Mouse (Mus musculus) liver, embryonic 14.5 days (tissue): ENCODE results near the gene Sh2d3c. TPM values are rescaled to one million over a fixed set of nuclear protein-coding genes. Genes with fewer than 3 reads are reported as not detected.

ENCODE experiments used
- ATAC-seq: fragments of 200-750 bp; cut with Nextera tagmentation; 2 replicates; pipeline ENCODE4 v1.8.0; 2017; ENCODE audit warnings: moderate number of reproducible peaks, mild to moderate bottlenecking, moderate library complexity; ENCODE audit not compliant: insufficient read depth
- DNase-seq, 3 experiments: peaks; one replicate each; pipeline ENCODE4 v3.0.0-alpha.2; 2012 to 2013; ENCODE audit warnings: low read depth in 3 of 3, low spot score in 3 of 3
- H3K27ac ChIP-seq: fragments of 300-500 bp; sonication (generic); 2 replicates; pipeline ENCODE4 v1.5.1; 2014; ENCODE audit warnings: moderate library complexity, mild to moderate bottlenecking, control low read depth, inconsistent platforms
- H3K27me3 ChIP-seq: fragments of 300-500 bp; sonication (generic); 2 replicates; pipeline ENCODE4 v1.6.1; 2014; ENCODE audit warnings: mild to moderate bottlenecking, low read length, moderate library complexity; ENCODE audit not compliant: control insufficient read depth, insufficient read depth
- H3K36me3 ChIP-seq: fragments of 300-500 bp; sonication (generic); replicated peaks from 2 replicates; pipeline ENCODE4 v1.6.1; 2014; ENCODE audit warnings: low read depth; ENCODE audit not compliant: control insufficient read depth, insufficient read depth
- H3K4me1 ChIP-seq, 2 experiments: fragments of 200-500 bp in 1 of 2; fragments of 300-500 bp in 1 of 2; sonication (generic) in 1 of 2; replicated peaks; 2 replicates each; pipeline ENCODE4 v1.6.1; 2012 to 2014; ENCODE audit warnings: antibody characterized with exemption in 1 of 2, inconsistent platforms in 1 of 2, low read length in 1 of 2; ENCODE audit not compliant: control insufficient read depth in 2 of 2, insufficient read depth in 2 of 2
- H3K4me2 ChIP-seq: fragments of 300-500 bp; sonication (generic); 2 replicates; pipeline ENCODE4 v1.6.1; 2014; ENCODE audit warnings: low read depth, mild to moderate bottlenecking, control low read depth, moderate library complexity
- H3K4me3 ChIP-seq, 2 experiments: fragments of 200-500 bp in 1 of 2; fragments of 300-500 bp in 1 of 2; sonication (generic) in 1 of 2; 2 replicates each; pipeline ENCODE4 v1.5.1; 2012 to 2014; ENCODE audit warnings: low read depth in 2 of 2, low read length in 2 of 2, mild to moderate bottlenecking in 2 of 2, control low read depth in 1 of 2, inconsistent platforms in 1 of 2, moderate library complexity in 1 of 2; ENCODE audit not compliant: insufficient read depth in 1 of 2
- H3K9ac ChIP-seq: fragments of 300-500 bp; sonication (generic); replicated peaks from 2 replicates; pipeline ENCODE4 v1.6.1; 2014; ENCODE audit warnings: mild to moderate bottlenecking, control low read depth, moderate library complexity
- H3K9me3 ChIP-seq: fragments of 300-500 bp; sonication (generic); 2 replicates; pipeline ENCODE4 v1.6.1; 2016; ENCODE audit warnings: low read length, mixed read lengths; ENCODE audit not compliant: control insufficient read depth
- CTCF ChIP-seq: IDR thresholded peaks from 2 replicates; pipeline ENCODE4 v1.5.1; 2016; ENCODE audit warnings: antibody characterized with exemption, low read depth, control low read depth
- EP300 ChIP-seq: IDR thresholded peaks from 2 replicates; pipeline ENCODE4 v1.6.1; 2016; ENCODE audit warnings: antibody characterized with exemption, low read depth
- WGBS: fragments of 180-500 bp; shearing (Covaris S2); extraction: QIAGEN DNeasy Blood & Tissue Kit; methylation state at CpG from one replicate; pipeline ENCODE4 v1.1.7; 2014; ENCODE audit not compliant: insufficient replicate concordance; 5-methylcytosine and 5-hydroxymethylcytosine counted together
- polyA plus RNA-seq, 2 experiments: library from polyadenylated mRNA; depleted of rRNA in 1 of 2; stranded (reverse) in 1 of 2; unstranded in 1 of 2; fragments of >200 nt; fragmentation: Nextera tagmentation in 1 of 2; extraction: Ambion mirVana in 1 of 2; gene quantifications; 2 replicates each; pipeline versions ENCODE4 v1.2.1 to v1.2.3; 2012 to 2014

Gene Sh2d3c
- polyA plus RNA-seq, 2 experiments, result 3.5 to 4.7 TPM

DNA sequence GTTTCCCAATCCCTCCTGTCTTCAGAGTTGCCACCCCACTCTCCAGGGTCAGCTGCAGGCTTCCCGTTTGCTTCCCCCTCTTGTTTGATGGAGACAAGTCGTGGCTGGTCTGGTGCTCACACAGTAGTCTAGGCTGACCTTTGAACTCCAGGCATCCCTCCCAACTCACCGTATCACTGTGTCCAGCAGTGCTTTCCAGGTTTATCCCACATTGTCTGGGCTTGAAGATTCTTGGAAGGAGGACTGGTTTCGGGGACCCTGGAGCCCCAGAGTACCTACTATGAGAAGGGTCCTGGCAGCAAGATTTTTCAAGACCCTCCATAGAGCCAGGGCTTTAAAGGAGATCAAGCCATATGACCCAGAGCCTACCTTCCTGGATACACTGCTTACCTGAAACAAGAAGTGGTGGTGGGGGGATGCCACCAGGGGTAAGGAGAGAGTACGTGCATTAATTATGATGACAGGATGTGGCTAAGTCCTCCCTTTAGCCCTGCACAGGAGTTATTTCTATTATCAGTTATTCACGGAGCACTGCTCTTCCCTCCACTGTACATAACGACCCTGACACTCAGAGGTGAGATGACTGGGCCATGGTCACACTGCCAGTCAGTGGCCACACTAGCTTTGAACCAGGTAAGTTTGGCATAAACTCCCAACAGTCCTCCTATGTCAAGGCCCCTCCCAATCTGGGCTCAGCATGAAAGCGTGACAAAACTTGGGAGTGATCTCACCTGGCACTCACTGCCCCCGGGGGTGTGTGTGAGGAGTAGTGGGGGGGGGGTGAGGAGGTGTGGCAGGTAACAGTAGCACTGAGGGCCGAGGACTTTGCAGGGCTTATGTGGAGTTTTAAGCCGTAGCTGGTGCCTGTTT lies 6.5 kb upstream of the Sh2d3c start:
- Histone ChIP-seq H3K9ac (no peak overlapping the region; the same call in 1 of the 2 replicates), H3K27ac (peak overlapping the region; percentile 18; the same call in 1 of the 2 replicates), H3K4me1 (peaks cover 12 to 23% of the 10 kb centered on the region in 2 experiments), H3K27me3 (no peaks in the 10 kb centered on the region), H3K4me2 (peak overlapping the region; percentile 72), H3K36me3 (peaks cover 14% of the 10 kb centered on the region), H3K4me3 (no peak overlapping the region; a peak in 1 of 4 replicates), H3K9me3 (no peaks in the 10 kb centered on the region)
- no peak for TF ChIP-seq EP300
- no peak for TF ChIP-seq CTCF
- DNase-seq (no peak), ATAC-seq (no peak)
- 30% methylated on average over 11 of the region's 11 CpGs for WGBS

DNA sequence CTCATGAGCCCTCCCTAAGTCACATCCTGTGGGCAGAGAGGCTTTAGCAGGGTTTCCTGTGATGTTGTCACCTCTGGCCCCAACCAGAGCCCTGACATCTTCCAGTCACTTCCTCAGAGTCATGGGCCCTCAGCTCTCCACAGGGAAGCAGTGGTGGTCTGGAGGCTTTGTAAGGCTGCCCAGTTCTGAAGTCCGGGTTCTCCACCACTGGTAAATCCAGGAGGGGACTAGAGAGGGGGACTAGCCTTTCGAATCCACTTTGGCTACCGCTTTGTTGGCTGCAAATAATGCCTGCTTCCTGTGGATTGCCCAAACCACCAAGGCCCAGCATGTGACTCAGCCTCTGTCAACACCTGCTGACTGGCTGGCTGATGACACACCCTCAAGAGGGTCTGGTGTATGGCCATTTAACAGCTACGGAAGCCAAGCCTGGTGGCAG lies 5.8 kb upstream of the Sh2d3c start:
- Histone ChIP-seq H3K36me3 (peaks cover 7% of the 10 kb centered on the region), H3K27ac (0 out of 2 replicates have a peak overlapping the region, but pooled peaks have one; percentile 46), H3K4me3 (no peak overlapping the region), H3K9ac (no peak overlapping the region), H3K4me1 (peaks cover 12 to 23% of the 10 kb centered on the region in 2 experiments), H3K4me2 (no peak overlapping the region), H3K9me3 (no peaks in the 10 kb centered on the region), H3K27me3 (no peaks in the 10 kb centered on the region)
- 17% methylated on average over 4 of the region's 4 CpGs for WGBS
- TF ChIP-seq CTCF, result no peak
- TF ChIP-seq EP300, result no peak
- DNase-seq (no peak), ATAC-seq (no peak)

DNA sequence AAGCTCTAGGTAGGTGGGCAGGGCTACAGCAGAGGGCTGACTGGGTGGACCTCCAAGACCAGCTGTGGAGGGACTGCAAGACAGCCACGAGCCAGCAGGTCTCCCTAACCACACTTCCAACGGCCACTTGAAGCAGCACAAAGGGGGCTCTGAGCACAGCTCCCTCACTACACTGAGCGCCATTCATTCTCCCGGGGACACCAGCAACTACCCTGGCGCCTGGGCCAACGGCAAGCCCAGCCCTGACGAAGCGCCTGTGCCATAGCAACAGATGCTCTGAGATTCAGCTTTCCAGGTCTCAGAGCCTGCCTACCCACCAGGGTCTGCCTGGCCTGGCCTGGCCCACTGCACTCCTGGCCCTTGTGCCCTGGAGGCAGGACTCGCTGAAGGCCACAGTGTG lies 2.1 kb upstream of the Sh2d3c start:
- Histone ChIP-seq H3K9me3 (no peaks in the 10 kb centered on the region), H3K9ac (no peak overlapping the region), H3K4me1 (peaks cover 3 to 21% of the 10 kb centered on the region in 2 experiments; a peak in 3 of 4 replicates), H3K36me3 (no peaks in the 10 kb centered on the region), H3K27ac (no peak overlapping the region), H3K4me3 (no peak overlapping the region), H3K27me3 (no peaks in the 10 kb centered on the region), H3K4me2 (no peak overlapping the region)
- no peak for DNase-seq
- WGBS, result 42% methylated on average over 9 of the region's 9 CpGs
- no peak for ATAC-seq
- TF ChIP-seq CTCF, result no peak
- TF ChIP-seq EP300, result no peak

DNA sequence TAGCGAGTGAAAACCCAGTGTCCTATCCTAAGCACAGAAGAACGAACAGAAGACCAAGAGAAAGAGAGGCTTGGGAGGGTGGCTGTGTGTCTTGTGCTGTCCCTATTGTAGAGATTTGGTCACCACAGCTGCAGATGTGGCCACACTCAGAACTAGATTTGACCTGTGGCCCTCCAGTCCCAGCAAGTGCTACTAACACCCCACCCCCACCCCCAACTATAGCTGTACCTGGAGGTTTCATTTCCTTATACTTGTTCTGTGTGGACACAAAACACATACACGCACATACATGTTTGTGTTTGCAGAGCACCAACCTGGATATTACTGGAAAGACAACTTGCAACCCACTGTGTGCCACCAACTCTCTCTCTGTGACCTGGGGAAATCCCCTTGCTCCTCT lies 802 bp upstream of the Sh2d3c start:
- DNase-seq, result no peak
- no peak for ATAC-seq
- no peaks in the 10 kb centered on the region for H3K36me3 ChIP-seq
- H3K27ac ChIP-seq, result no peak overlapping the region
- H3K9ac ChIP-seq, result no peak overlapping the region
- 60% methylated on average over 3 of the region's 3 CpGs for WGBS
- H3K4me1 ChIP-seq, result peaks cover 0 to 9% of the 10 kb centered on the region in 2 experiments; a peak in 3 of 4 replicates
- H3K9me3 ChIP-seq, result no peaks in the 10 kb centered on the region
- no peak overlapping the region for H3K4me2 ChIP-seq
- H3K27me3 ChIP-seq, result no peaks in the 10 kb centered on the region
- no peak for TF ChIP-seq CTCF
- no peak for TF ChIP-seq EP300
- no peak overlapping the region for H3K4me3 ChIP-seq

DNA sequence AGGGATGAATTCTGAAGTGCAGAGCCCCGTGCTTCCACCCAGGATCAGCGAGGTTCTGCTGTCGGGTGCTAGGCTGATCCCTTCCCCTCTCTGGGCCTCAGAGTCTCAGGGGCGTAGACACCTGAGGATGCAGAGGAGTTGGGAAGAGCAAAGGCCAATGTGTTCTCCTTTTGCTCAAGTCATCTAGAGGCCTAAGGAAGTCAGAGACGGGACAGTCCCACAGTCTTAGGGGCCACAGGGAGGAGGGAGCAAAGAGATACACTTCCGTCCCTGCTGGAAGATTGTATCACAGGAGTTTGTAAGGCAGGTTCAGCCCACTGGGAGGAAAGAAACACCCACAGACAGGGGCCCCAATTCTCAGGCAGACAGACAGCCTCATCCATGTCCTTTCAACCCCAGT lies 1.2 kb downstream of the Sh2d3c start:
- no peak for TF ChIP-seq EP300
- no peak for TF ChIP-seq CTCF
- no peak overlapping the region for H3K9ac ChIP-seq
- H3K4me2 ChIP-seq, result peak overlapping the region; percentile 31
- no peaks in the 10 kb centered on the region for H3K9me3 ChIP-seq
- H3K4me3 ChIP-seq, result peak overlapping the region; percentile 1 to 36
- DNase-seq (no peak), ATAC-seq (no peak)
- H3K27me3 ChIP-seq, result no peaks in the 10 kb centered on the region
- H3K27ac ChIP-seq, result no peak overlapping the region
- H3K36me3 ChIP-seq, result no peaks in the 10 kb centered on the region
- WGBS, result 14% methylated on average over 6 of the region's 6 CpGs
- H3K4me1 ChIP-seq, result peaks cover 0 to 8% of the 10 kb centered on the region in 2 experiments; a peak in 3 of 4 replicates
